Mouse (Mus musculus) cerebellum, adult 9-10 months (tissue): ENCODE data around the gene Gm3164.
"Not testable (repeated sequence)": the region's sequence is repeated elsewhere in the genome, so short reads cannot be mapped to it uniquely, and the experiment has no call there.

Source experiments
- DNase-seq: peaks from one replicate; pipeline ENCODE4 v3.0.0; 2022

Gene Gm3164

GRCm38 (mm10) chr14:4414965-4415835, at the start of gene Gm3164:
Gene Gm3164 (plus strand): TSS chr14:4415448.
- DNase-seq: not testable (repeated sequence)

GRCm38 (mm10) chr14:4368991-4369390, 46.3 kb upstream of the Gm3164 start:
- DNase-seq: not testable (repeated sequence)

DNA sequence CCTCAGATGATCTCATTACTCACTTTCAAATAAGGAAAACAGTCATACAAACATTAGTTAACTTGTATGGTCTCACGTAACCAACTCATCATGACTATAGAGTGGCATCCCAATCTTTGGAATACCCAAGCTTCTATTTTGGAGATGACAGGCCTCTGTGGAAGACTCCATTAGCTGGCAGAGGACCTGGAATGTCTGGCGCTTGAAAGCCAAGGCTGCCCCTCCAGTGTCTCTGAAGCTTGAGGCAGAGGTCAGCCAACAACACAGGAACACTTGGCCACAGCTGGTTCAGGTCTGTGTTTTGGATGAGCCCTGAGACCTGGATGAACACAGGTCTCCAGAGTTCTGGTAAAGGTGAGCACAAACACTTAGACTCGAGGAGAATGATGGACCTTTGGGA, 45.6 kb upstream of the Gm3164 start:
- DNase-seq: not testable (repeated sequence)

GRCm38 (mm10) chr14:4377871-4378270, 37.4 kb upstream of the Gm3164 start:
- DNase-seq: not testable (repeated sequence)

DNA sequence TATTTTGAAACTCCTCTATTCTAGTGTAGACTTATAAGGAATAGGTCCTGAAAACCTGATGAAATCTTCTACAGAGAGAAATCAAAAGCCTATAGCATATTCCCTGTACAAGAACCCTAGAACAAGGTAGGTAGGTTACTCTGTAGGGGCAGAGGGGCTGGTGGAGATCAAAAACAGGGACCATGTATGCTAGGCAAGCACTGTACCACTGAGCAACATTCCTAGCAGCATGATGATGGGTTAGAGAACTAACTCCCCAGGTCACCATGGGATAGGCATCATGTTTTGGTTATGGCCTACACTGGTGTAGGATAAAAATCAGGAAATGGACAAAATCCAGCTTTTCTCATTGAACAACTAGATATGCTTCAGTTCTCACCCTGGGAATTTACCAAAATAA, 29.6 kb upstream of the Gm3164 start:
- DNase-seq: not testable (repeated sequence)

DNA sequence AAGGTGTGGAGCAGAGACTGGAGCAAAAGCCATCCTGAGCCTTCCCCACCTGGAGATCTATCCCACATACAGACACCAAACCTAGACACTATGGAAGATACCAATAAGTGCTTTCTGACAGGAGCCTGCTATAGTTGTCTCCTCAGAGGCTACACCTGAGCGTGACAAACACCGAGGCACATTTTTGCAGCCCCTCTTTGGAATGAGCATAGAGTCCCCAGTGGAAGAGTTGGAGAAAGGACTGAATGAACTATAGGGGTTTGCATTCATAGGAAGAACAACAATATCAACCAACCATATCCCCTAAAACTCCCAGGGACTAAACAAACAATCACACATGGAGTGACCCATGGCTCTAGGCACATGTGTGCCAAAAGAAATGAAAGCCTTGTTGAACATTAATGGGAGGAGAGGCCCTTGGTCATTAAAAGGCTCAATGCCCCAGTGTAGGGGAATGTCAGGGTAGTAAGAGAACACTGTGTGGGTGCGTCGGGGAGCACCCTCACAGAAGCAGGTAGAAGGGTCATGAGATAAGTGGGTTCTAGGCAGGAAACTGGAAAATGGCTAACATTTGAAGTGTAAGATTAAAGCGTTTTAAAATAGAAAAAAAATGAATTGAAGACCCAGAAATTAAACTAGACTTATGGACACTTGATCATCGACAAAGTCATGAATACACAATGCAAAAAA, 22.3 kb upstream of the Gm3164 start:
- DNase-seq: not testable (repeated sequence)

GRCm38 (mm10) chr14:4397226-4397625, 18.0 kb upstream of the Gm3164 start, which contains the start of gene Gm3159:
Gene Gm3159 (plus strand): TSS chr14:4397526.
- not testable (repeated sequence) for DNase-seq

DNA sequence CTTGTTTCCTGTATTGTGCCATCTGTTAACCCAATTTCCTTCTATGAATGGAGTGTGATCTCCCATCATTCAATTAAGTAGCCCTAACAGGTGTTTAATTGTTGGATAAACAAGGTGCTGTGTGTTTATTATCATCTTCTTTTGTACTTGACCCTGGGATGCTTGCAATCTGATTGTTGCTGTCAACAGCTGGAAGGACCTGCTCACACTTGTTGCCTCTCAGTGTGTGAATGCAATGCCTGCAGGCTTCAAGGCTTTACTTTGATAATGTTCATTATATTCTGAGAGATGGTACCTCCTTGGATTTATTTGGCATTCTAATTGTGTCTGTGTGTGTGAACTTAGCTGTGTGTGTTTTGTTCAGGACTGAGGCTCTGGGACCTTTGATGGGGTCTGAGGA, 16.6 kb upstream of the Gm3164 start:
- not testable (repeated sequence) for DNase-seq

- not testable (repeated sequence) for DNase-seq
Measured at GRCm38 (mm10) chr14:4400115-4400789, 15.0 kb upstream of the Gm3164 start.

DNA sequence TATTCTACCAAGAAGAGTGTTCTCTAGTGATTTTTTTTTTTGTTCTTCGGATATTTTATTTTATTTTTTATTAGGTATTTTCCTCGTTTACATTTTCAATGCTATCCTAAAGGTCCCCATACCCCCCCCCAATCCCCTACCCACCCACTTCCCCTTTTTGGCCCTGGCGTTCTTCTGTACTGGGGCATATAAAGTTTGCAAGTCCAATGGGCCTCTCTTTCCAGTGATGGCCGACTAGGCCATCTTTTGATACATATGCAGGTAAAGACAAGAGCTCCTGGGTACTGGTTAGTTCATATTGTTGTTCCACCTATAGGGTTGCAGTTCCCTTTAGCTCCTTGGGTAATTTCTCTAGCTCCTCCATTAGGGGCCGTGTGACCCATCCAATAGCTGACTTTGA, 14.0 kb upstream of the Gm3164 start:
- not testable (repeated sequence) for DNase-seq

- DNase-seq: not testable (repeated sequence)
Measured at GRCm38 (mm10) chr14:4403840-4404239, 11.4 kb upstream of the Gm3164 start.

DNA sequence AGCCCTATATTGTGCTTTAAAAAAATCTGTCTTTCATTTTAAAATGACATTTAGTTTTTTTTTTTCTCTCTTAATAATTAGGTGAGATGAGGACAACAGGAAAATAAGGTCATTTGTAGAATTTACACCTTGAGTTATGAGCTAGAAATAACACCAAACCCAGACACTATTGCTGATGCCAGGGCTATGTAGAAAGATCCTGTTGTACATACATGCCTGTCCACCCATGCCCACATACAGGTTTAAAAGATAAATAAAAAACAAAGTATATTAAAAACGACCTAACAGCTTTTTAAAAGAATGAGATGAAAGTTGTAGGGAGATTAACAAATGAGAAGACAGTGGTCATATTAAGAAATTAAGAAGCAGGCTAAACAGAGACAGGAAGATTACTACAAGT, 5.3 kb upstream of the Gm3164 start:
- not testable (repeated sequence) for DNase-seq

- not testable (repeated sequence) for DNase-seq
Measured at GRCm38 (mm10) chr14:4430692-4431091, 15.4 kb downstream of the Gm3164 start, which contains the start of gene Gm3173. Gene Gm3173 (plus strand): TSS chr14:4430992.

DNA sequence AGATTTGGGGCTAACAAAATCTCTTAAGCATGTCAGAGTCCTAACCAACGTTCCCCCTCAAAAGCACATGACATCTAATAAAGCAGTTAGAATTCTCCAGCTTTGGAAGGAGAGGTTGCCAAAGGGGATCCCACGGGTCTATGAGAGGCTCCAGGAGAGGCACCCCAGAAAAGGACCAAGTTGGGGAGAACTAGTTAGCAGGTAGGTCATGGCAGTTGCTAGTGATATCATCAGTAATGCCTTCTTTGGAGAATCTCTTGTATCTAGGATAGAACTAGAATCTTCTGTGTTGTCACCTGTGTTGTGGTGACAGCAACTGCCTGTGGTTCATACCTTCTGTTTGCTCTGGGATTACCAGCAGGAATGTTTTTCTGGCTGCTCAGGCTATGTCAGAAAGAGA, 66.2 kb downstream of the Gm3164 start, which contains the start of gene Gm3182:
Gene Gm3182, plus strand, starts transcription at position 301 of the 400 bp plus-strand sequence.
- DNase-seq: not testable (repeated sequence)
